8 mouse cellular contexts compared by ENCODE assay signal in genomic region chr12:76372046-76372445, GRCm38 (mm10). TPM values are rescaled to one million over a fixed set of nuclear protein-coding genes. Genes with fewer than 3 reads are reported as not detected.
A peak's percentile ranks its signal among the peaks of the same experiment; 100 is the strongest.
DNase-seq lines count a peak whose midpoint lies in the region; ATAC-seq and TF ChIP-seq lines count a peak whose summit lies in the region.
"Had no signal": no experiment of that assay in that cellular context is flagged by ENCODE, and none has a peak within 500 bp of the region (broad histone marks: within the 10 kb centered on the region; RNA-seq: fewer than 3 reads in every experiment).

No protein-coding gene starts in this region.

- no peaks in the 10 kb centered on the region for H3K27me3 ChIP-seq in lung, postnatal 0 days (replicated peaks; ENCODE audit: insufficient read depth, low read length)
- H3K27me3 ChIP-seq in forebrain, embryonic 10.5 days (ENCODE audit: poor library complexity, severe bottlenecking): no peaks in the 10 kb centered on the region
- H3K27me3 ChIP-seq in limb, embryonic 14.5 days (ENCODE audit: control insufficient read depth, insufficient read depth, low read length): no peaks in the 10 kb centered on the region
- H3K27me3 ChIP-seq in stomach, embryonic 15.5 days (replicated peaks): no peaks in the 10 kb centered on the region

- TF ChIP-seq POLR2A in limb, embryonic 14.5 days (IDR thresholded peaks at IDR 0.05; ENCODE audit: borderline replicate concordance, extremely low read depth, insufficient read depth, insufficient read length): no peak

- no peaks in the 10 kb centered on the region for H3K36me3 ChIP-seq in lung, postnatal 0 days (ENCODE audit: insufficient read depth, low read length)
- H3K36me3 ChIP-seq in forebrain, embryonic 10.5 days (replicated peaks): peaks cover under 1% of the 10 kb centered on the region; the same call in 1 of the 2 replicates
- H3K36me3 ChIP-seq in limb, embryonic 14.5 days (ENCODE audit: control insufficient read depth, insufficient read depth, low read length): no peaks in the 10 kb centered on the region
- H3K36me3 ChIP-seq in stomach, embryonic 15.5 days: no peaks in the 10 kb centered on the region

- TF ChIP-seq CTCF in lung, postnatal 0 days (IDR thresholded peaks at IDR 0.05): no peak

- 36% methylated on average over 7 of the region's 7 CpGs for WGBS in lung, postnatal 0 days
- 57% methylated on average over 7 of the region's 7 CpGs for WGBS in forebrain, embryonic 10.5 days
- 30% methylated on average over 7 of the region's 7 CpGs for WGBS in limb, embryonic 14.5 days
- 42% methylated on average over 7 of the region's 7 CpGs for WGBS in stomach, embryonic 15.5 days

- H3K4me1 ChIP-seq in lung, postnatal 0 days (ENCODE audit: insufficient read depth, low read depth, low read length): peaks cover 18% of the 10 kb centered on the region; the same call in 1 of the 2 replicates
- peaks cover 53% of the 10 kb centered on the region for H3K4me1 ChIP-seq in forebrain, embryonic 10.5 days
- H3K4me1 ChIP-seq in limb, embryonic 14.5 days (ENCODE audit: control insufficient read depth, insufficient read depth, low read length): peaks cover 39% of the 10 kb centered on the region
- H3K4me1 ChIP-seq in stomach, embryonic 15.5 days: peaks cover 35% of the 10 kb centered on the region

- peak overlapping the region; percentile 97; the same call in 1 of the 2 replicates for H3K4me3 ChIP-seq in lung, postnatal 0 days (ENCODE audit: low read depth, low read length)
- peak overlapping the region; percentile 96 for H3K4me3 ChIP-seq in forebrain, embryonic 10.5 days
- H3K4me3 ChIP-seq in limb, embryonic 14.5 days (replicated peaks; ENCODE audit: low read length): peak overlapping the region; percentile 96
- peak overlapping the region; percentile 87 for H3K4me3 ChIP-seq in stomach, embryonic 15.5 days (replicated peaks)

- no peak overlapping the region for H3K27ac ChIP-seq in lung, postnatal 0 days (ENCODE audit: low read length)
- peak overlapping the region; percentile 100; the same call in 1 of the 2 replicates for H3K27ac ChIP-seq in forebrain, embryonic 10.5 days
- H3K27ac ChIP-seq in limb, embryonic 14.5 days (replicated peaks; ENCODE audit: low read depth, low read length): no peak overlapping the region
- H3K27ac ChIP-seq in stomach, embryonic 15.5 days: peak overlapping the region; percentile 100; the same call in 1 of the 2 replicates

- H3K4me2 ChIP-seq in lung, postnatal 0 days (replicated peaks; ENCODE audit: low read depth, low read length): peak overlapping the region; percentile 93
- peak overlapping the region; percentile 83 for H3K4me2 ChIP-seq in limb, embryonic 14.5 days (replicated peaks; ENCODE audit: low read depth, low read length, severe bottlenecking)
- peak overlapping the region; percentile 85 for H3K4me2 ChIP-seq in stomach, embryonic 15.5 days

- no peak overlapping the region for H3K9ac ChIP-seq in lung, postnatal 0 days (replicated peaks; ENCODE audit: low read depth)
- H3K9ac ChIP-seq in limb, embryonic 14.5 days (ENCODE audit: low read depth, low read length, severe bottlenecking): peak overlapping the region; percentile 99; the same call in 1 of the 2 replicates
- H3K9ac ChIP-seq in stomach, embryonic 15.5 days: peak overlapping the region; percentile 99; the same call in 1 of the 2 replicates

- no peaks in the 10 kb centered on the region for H3K9me3 ChIP-seq in lung, postnatal 0 days (ENCODE audit: low read length)
- H3K9me3 ChIP-seq in forebrain, embryonic 10.5 days: no peaks in the 10 kb centered on the region
- no peaks in the 10 kb centered on the region for H3K9me3 ChIP-seq in limb, embryonic 14.5 days (ENCODE audit: control insufficient read depth, low read length)
- H3K9me3 ChIP-seq in stomach, embryonic 15.5 days: no peaks in the 10 kb centered on the region

- no peak for DNase-seq in lung, postnatal 0 days (ENCODE audit: low spot score)
- no peak for DNase-seq in lung, postnatal 36 days
- no peak for DNase-seq in forebrain, embryonic 10.5 days (ENCODE audit: extremely low spot score, low spot score)
- no peak for DNase-seq in limb, embryonic 14.5 days (ENCODE audit: low spot score)
- no peak for DNase-seq in c-Kit-positive CD71-positive TER-119-positive erythroid progenitor cells, embryonic 14.5 days (ENCODE audit: low spot score)
- DNase-seq in testis, postnatal 14 days (ENCODE audit: low spot score): no peak
- DNase-seq: kidney, postnatal 14 days had no signal

- ATAC-seq in lung, postnatal 0 days: no peak
- ATAC-seq in limb, embryonic 14.5 days (ENCODE audit: low FRiP score, low read depth): no peak
- no peak for ATAC-seq in stomach, embryonic 15.5 days (ENCODE audit: insufficient read depth, low FRiP score, low read depth)

- no peak for TF ChIP-seq EP300 in lung, postnatal 0 days (IDR thresholded peaks at IDR 0.05)

RNA-seq across cellular contexts. Expression of gene Zbtb1, which starts 2.0 kb away (rescaled TPM):
- 5.8 and 6.9 TPM in 2 replicates for polyA plus RNA-seq in lung, postnatal 0 days (2015; fragmentation: Nextera tagmentation; extraction: Ambion mirVana)
- polyA plus RNA-seq in forebrain, embryonic 10.5 days (2016; fragmentation: Nextera tagmentation; extraction: Ambion mirVana): 8.0 and 8.4 TPM in 2 replicates
- polyA plus RNA-seq in limb, embryonic 14.5 days (2012; rRNA removed): 6.2 and 6.9 TPM in 2 replicates
- 9.4 and 10.5 TPM in 2 replicates for polyA plus RNA-seq in limb, embryonic 14.5 days (2014; fragmentation: Nextera tagmentation; extraction: Ambion mirVana)
- 8.9 and 9.5 TPM in 2 replicates for polyA plus RNA-seq in stomach, embryonic 15.5 days (2015; fragmentation: Nextera tagmentation; extraction: Ambion mirVana)

RNA-seq across cellular contexts. Expression of gene Zbtb25, which starts 2.6 kb away (rescaled TPM):
- polyA plus RNA-seq in lung, postnatal 0 days (2015; fragmentation: Nextera tagmentation; extraction: Ambion mirVana): 7.3 and 7.5 TPM in 2 replicates
- 18.6 and 20.1 TPM in 2 replicates for polyA plus RNA-seq in forebrain, embryonic 10.5 days (2016; fragmentation: Nextera tagmentation; extraction: Ambion mirVana)
- 24.1 and 27.2 TPM in 2 replicates for polyA plus RNA-seq in limb, embryonic 14.5 days (2012; rRNA removed)
- 21.4 and 23.9 TPM in 2 replicates for polyA plus RNA-seq in limb, embryonic 14.5 days (2014; fragmentation: Nextera tagmentation; extraction: Ambion mirVana)
- 13.7 and 14.5 TPM in 2 replicates for polyA plus RNA-seq in stomach, embryonic 15.5 days (2015; fragmentation: Nextera tagmentation; extraction: Ambion mirVana)

RNA-seq across cellular contexts. Expression of gene Hspa2, which starts 31.9 kb away (rescaled TPM):
- polyA plus RNA-seq in lung, postnatal 0 days (2015; fragmentation: Nextera tagmentation; extraction: Ambion mirVana): 25.0 and 30.2 TPM in 2 replicates
- 3.1 and 3.7 TPM in 2 replicates for polyA plus RNA-seq in forebrain, embryonic 10.5 days (2016; fragmentation: Nextera tagmentation; extraction: Ambion mirVana)
- polyA plus RNA-seq in limb, embryonic 14.5 days (2012; rRNA removed): 5.1 and 6.7 TPM in 2 replicates
- 7.7 and 8.3 TPM in 2 replicates for polyA plus RNA-seq in limb, embryonic 14.5 days (2014; fragmentation: Nextera tagmentation; extraction: Ambion mirVana)
- 11.3 and 11.7 TPM in 2 replicates for polyA plus RNA-seq in stomach, embryonic 15.5 days (2015; fragmentation: Nextera tagmentation; extraction: Ambion mirVana)

RNA-seq across cellular contexts. Expression of gene Ppp1r36, which starts 45.3 kb away (rescaled TPM):
- 11.5 and 14.0 TPM in 2 replicates for polyA plus RNA-seq in lung, postnatal 0 days (2015; fragmentation: Nextera tagmentation; extraction: Ambion mirVana)
- 0.30 and 0.47 TPM in 2 replicates for polyA plus RNA-seq in forebrain, embryonic 10.5 days (2016; fragmentation: Nextera tagmentation; extraction: Ambion mirVana)
- polyA plus RNA-seq in limb, embryonic 14.5 days (2012; rRNA removed): 2.1 and 4.2 TPM in 2 replicates
- polyA plus RNA-seq in limb, embryonic 14.5 days (2014; fragmentation: Nextera tagmentation; extraction: Ambion mirVana): 3.1 and 5.3 TPM in 2 replicates
- polyA plus RNA-seq in stomach, embryonic 15.5 days (2015; fragmentation: Nextera tagmentation; extraction: Ambion mirVana): 2.9 and 3.2 TPM in 2 replicates

RNA-seq across cellular contexts. Expression of gene Akap5, which starts 47.4 kb away (rescaled TPM):
- 84.2 and 108 TPM in 2 replicates for polyA plus RNA-seq in lung, postnatal 0 days (2015; fragmentation: Nextera tagmentation; extraction: Ambion mirVana)
- polyA plus RNA-seq in forebrain, embryonic 10.5 days (2016; fragmentation: Nextera tagmentation; extraction: Ambion mirVana): 2.6 and 3.1 TPM in 2 replicates
- 1.1 and 1.6 TPM in 2 replicates for polyA plus RNA-seq in limb, embryonic 14.5 days (2012; rRNA removed)
- 1.0 and 1.5 TPM in 2 replicates for polyA plus RNA-seq in limb, embryonic 14.5 days (2014; fragmentation: Nextera tagmentation; extraction: Ambion mirVana)
- polyA plus RNA-seq in stomach, embryonic 15.5 days (2015; fragmentation: Nextera tagmentation; extraction: Ambion mirVana): 4.1 TPM in 2 replicates

Comparison
In these comparisons a context has a peak if more than half of its experiments do, and no peak if none do; other contexts are left out.
1. H3K27ac ChIP-seq: peak in forebrain, embryonic 10.5 days (single experiment) and stomach, embryonic 15.5 days (single experiment); none in lung, postnatal 0 days (single experiment) and limb, embryonic 14.5 days (single experiment).
2. Peak in every context shown above with its lines, with median percentiles within 50 percentile points of each other: H3K4me2 ChIP-seq and H3K4me3 ChIP-seq.